Mouse (Mus musculus): ENCODE results near the gene Cd248.

Gene Cd248

GRCm38 (mm10) chr19:5107556-5108270, 39.8 kb downstream of the Cd248 start:
- DNase-seq: no peak

- DNase-seq: peak; percentile 63
These were observed 40.3 kb downstream of the Cd248 start for GRCm38 (mm10) chr19:5108271-5108575.

GRCm38 (mm10) chr19:5108702-5109101, 40.8 kb downstream of the Cd248 start:
- peak; percentile 51 for DNase-seq

- DNase-seq: no peak
These were observed 42.0 kb downstream of the Cd248 start for GRCm38 (mm10) chr19:5109659-5110453.

- no peak for DNase-seq
These were observed 45.9 kb downstream of the Cd248 start for GRCm38 (mm10) chr19:5113783-5114182.

- DNase-seq: peak; percentile 91
These were observed 49.9 kb downstream of the Cd248 start for GRCm38 (mm10) chr19:5117494-5118383.

- no peak for DNase-seq
These were observed 50.5 kb downstream of the Cd248 start, which contains the start of gene Klc2 for GRCm38 (mm10) chr19:5118384-5118698. TSS of gene Klc2 (minus strand) at chr19:5118560.
